Mouse (Mus musculus) stomach, embryonic 15.5 days (tissue): ENCODE data around the gene Pigl. TPM values are rescaled to one million over a fixed set of nuclear protein-coding genes. Genes with fewer than 3 reads are reported as not detected.

Experiments used
- ATAC-seq: fragments of 200-750 bp; cut with Nextera tagmentation; 2 replicates; pipeline ENCODE4 v1.8.0; 2017; ENCODE audit warnings: low read depth, moderate number of reproducible peaks, moderate TSS enrichment; ENCODE audit not compliant: insufficient read depth, low FRiP score
- H3K27ac ChIP-seq: fragments of 300-500 bp; sonication (generic); 2 replicates; pipeline ENCODE4 v1.5.1; 2015; ENCODE audit warnings: mild to moderate bottlenecking, inconsistent platforms
- H3K27me3 ChIP-seq: fragments of 300-500 bp; sonication (generic); replicated peaks from 2 replicates; pipeline ENCODE4 v1.6.1; 2015; ENCODE audit warnings: inconsistent platforms
- H3K36me3 ChIP-seq: fragments of 300-500 bp; sonication (generic); 2 replicates; pipeline ENCODE4 v1.6.1; 2015; ENCODE audit warnings: inconsistent platforms
- H3K4me1 ChIP-seq: fragments of 300-500 bp; sonication (generic); 2 replicates; pipeline ENCODE4 v1.6.1; 2015; ENCODE audit warnings: inconsistent platforms
- H3K4me2 ChIP-seq: fragments of 300-500 bp; sonication (generic); 2 replicates; pipeline ENCODE4 v1.6.1; 2015; ENCODE audit warnings: mild to moderate bottlenecking, inconsistent platforms
- H3K4me3 ChIP-seq: fragments of 300-500 bp; sonication (generic); replicated peaks from 2 replicates; pipeline ENCODE4 v1.5.1; 2015; ENCODE audit warnings: inconsistent platforms
- H3K9ac ChIP-seq: fragments of 300-500 bp; sonication (generic); 2 replicates; pipeline ENCODE4 v1.6.1; 2015; ENCODE audit warnings: inconsistent platforms
- H3K9me3 ChIP-seq: fragments of 300-500 bp; sonication (generic); 2 replicates; pipeline ENCODE4 v1.6.1; 2016; ENCODE audit warnings: inconsistent platforms
- WGBS: fragments of 180-500 bp; shearing (Covaris S2); methylation state at CpG from one replicate; pipeline ENCODE4 v1.1.7; 2015; 5-methylcytosine and 5-hydroxymethylcytosine counted together
- polyA plus RNA-seq: library from polyadenylated mRNA; unstranded; fragments of >200 nt; fragmentation: Nextera tagmentation; extraction: Ambion mirVana; gene quantifications from 2 replicates; pipeline ENCODE4 v1.2.1, GENCODE M21; 2015

The Pigl gene
- polyA plus RNA-seq, 1 experiment from 2014 or later, result 9.4 TPM

DNA sequence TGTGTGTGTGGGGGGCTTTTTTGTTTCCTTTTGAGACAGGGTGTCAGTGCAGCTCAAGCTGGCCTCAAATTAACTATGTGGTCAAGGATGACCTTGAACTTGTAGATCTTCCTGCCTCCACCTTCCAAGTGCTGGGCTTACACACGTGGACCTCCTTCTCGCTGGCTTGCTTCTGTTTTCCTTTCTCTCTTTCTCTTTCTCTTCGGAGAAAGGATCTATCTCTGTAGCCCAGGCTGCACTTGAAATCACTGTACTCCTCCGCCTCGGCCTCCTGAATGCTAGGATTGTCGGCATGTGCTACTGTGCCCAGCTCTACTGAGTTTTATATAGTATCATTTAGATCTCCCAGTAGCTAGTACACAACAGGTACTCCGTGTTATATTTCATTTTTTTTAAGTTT lies 79.3 kb downstream of the Pigl start:
- H3K4me3 ChIP-seq, result no peak overlapping the region; the same call in 1 of the 2 replicates
- no peak overlapping the region for H3K9ac ChIP-seq
- no peaks in the 10 kb centered on the region for H3K36me3 ChIP-seq
- 49% methylated on average over 7 of the region's 7 CpGs for WGBS
- 0 out of 2 replicates have a peak, but pooled peaks cover 3% of the 10 kb centered on the region for H3K4me1 ChIP-seq
- peak overlapping the region; percentile 30; the same call in 1 of the 2 replicates for H3K4me2 ChIP-seq
- no peak overlapping the region for H3K27ac ChIP-seq
- no peaks in the 10 kb centered on the region for H3K9me3 ChIP-seq
- ATAC-seq, result no peak
- no peaks in the 10 kb centered on the region for H3K27me3 ChIP-seq

DNA sequence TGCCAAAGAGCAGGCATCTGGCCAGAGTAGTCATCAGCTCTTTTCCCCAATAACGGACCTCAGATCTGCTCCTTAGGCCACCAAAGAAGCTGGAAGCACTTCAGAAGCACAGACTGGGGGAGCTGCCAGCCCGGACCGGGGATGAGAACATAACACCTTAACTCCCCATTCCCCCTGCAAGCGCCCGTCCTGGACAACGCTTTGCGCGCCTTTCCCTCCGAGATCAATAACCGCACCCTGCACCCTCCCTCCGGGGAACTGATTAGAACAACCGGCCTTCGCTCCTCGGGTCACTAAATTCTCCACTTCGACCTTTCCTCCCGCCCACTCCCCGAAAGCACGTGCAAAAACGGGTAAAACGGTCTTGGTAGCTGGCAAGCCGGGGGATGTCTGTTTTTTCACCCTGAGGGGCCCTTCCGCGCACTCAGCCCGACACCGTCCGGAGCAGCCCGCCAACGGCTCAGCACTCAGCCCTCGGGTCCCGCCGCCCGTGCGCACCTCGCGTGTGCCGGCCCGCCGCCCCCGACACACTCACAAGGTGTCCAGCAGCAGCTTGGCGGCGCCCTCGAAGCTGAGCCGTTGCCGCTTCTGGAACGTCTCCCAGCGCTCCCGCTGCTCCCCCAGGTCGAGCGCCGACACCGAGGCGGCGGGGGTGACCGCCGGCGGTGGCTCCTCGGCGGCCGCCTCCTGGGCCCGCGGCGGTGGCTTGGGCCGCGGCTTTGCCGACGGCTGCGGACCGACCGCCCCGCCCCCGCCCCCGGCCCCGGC lies 80.2 kb downstream of the Pigl start:
- WGBS, result under 1% methylated on average over 52 of the region's 73 CpGs
- peak overlapping the region; percentile 94 for H3K4me2 ChIP-seq
- H3K27me3 ChIP-seq, result no peaks in the 10 kb centered on the region
- ATAC-seq, result peak; percentile 81
- H3K36me3 ChIP-seq, result no peaks in the 10 kb centered on the region
- H3K9me3 ChIP-seq, result no peaks in the 10 kb centered on the region
- peak overlapping the region; percentile 48; the same call in 1 of the 2 replicates for H3K27ac ChIP-seq
- H3K9ac ChIP-seq, result peak overlapping the region; percentile 73
- H3K4me3 ChIP-seq, result peak overlapping the region; percentile 72
- 0 out of 2 replicates have a peak, but pooled peaks cover 3% of the 10 kb centered on the region for H3K4me1 ChIP-seq

DNA sequence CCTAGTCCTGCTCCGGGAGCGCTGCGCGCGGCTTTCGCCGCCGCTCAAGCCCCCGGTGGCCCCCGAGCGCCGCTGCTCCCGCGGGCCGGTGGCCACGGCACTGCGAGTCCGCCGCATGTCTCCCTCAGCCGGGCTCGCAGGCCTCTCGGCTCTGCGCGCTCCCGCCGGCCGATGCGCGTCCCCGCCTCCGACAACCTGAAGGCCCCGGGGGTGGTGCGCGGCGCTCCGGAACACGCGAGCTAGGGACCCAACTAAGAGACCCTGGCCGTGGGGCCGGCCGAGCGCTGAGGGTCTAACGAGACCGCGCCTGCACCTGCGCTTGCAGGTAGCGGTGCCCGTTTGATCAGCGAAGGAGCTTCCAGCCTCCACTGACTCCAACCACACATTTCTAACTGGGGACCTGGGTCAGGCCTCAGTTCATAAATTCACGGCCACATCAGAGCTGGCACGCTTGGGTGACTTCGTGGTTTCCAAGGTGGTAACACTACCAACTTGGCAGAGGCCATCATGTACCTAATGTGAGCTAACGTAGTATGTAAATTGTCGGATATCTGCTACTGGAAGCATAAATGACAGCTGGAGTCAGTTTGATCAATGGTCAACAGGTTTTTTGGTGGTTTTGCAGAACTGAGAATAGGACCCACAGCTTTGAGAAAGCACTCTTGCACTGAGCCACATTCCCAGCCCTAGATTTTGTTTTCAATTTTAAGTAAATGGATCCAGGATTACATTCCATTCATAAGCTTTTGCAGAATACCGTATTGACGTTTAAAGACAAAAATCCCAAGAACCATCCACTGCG lies 81.0 kb downstream of the Pigl start, which contains the start of gene Cenpv:
Gene Cenpv, minus strand, starts transcription at position 173 of the 802 bp plus-strand sequence.
- Histone ChIP-seq H3K9me3 (no peaks in the 10 kb centered on the region), H3K4me3 (peak within 1 kb of the TSS; percentile 72), H3K4me1 (0 out of 2 replicates have a peak, but pooled peaks cover 3% of the 10 kb centered on the region), H3K4me2 (peak within 1 kb of the TSS; percentile 94), H3K9ac (peak within 1 kb of the TSS; percentile 73), H3K36me3 (no peaks in the 10 kb centered on the region), H3K27me3 (no peaks in the 10 kb centered on the region), H3K27ac (peak within 1 kb of the TSS; percentile 48; the same call in 1 of the 2 replicates)
- WGBS, result 7% methylated on average over 46 of the region's 57 CpGs
- ATAC-seq, result peak; percentile 82

GRCm38 (mm10) chr11:62540167-62540566 lies 81.9 kb downstream of the Pigl start:
- H3K9ac ChIP-seq, result no peak overlapping the region
- no peaks in the 10 kb centered on the region for H3K27me3 ChIP-seq
- H3K9me3 ChIP-seq, result no peaks in the 10 kb centered on the region
- 81% methylated on average over 7 of the region's 7 CpGs for WGBS
- no peaks in the 10 kb centered on the region for H3K36me3 ChIP-seq
- ATAC-seq, result no peak
- H3K4me2 ChIP-seq, result no peak overlapping the region
- H3K27ac ChIP-seq, result no peak overlapping the region
- 0 out of 2 replicates have a peak, but pooled peaks cover 3% of the 10 kb centered on the region for H3K4me1 ChIP-seq
- no peak overlapping the region for H3K4me3 ChIP-seq

DNA sequence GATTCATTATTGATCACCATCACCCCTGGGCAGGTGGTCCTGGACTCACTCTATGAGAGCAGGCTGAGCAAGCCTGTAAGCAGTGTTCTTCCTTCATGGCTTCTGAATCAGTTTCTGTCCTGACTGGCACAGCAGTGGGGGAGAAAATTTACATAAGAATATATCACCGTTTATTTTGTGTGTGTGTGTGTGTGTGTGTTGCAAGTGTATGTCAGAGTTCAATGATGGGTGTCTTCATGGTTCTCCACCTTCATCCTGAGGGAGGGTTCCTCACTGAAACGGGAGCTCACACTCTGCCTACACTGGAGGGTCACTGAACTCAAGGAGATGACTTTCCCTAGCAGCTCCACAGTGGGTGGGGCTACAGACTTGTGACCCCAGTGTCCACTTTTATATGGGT lies 82.7 kb downstream of the Pigl start:
- no peaks in the 10 kb centered on the region for H3K36me3 ChIP-seq
- 51% methylated on average over 2 of the region's 2 CpGs for WGBS
- no peak overlapping the region for H3K27ac ChIP-seq
- H3K9me3 ChIP-seq, result no peaks in the 10 kb centered on the region
- no peak for ATAC-seq
- 0 out of 2 replicates have a peak, but pooled peaks cover 3% of the 10 kb centered on the region for H3K4me1 ChIP-seq
- no peak overlapping the region for H3K4me3 ChIP-seq
- H3K4me2 ChIP-seq, result no peak overlapping the region
- H3K27me3 ChIP-seq, result no peaks in the 10 kb centered on the region
- H3K9ac ChIP-seq, result no peak overlapping the region

GRCm38 (mm10) chr11:62541581-62541980 lies 83.3 kb downstream of the Pigl start:
- Histone ChIP-seq H3K9me3 (no peaks in the 10 kb centered on the region), H3K9ac (no peak overlapping the region), H3K4me3 (no peak overlapping the region), H3K4me1 (0 out of 2 replicates have a peak, but pooled peaks cover 3% of the 10 kb centered on the region), H3K27ac (no peak overlapping the region), H3K36me3 (no peaks in the 10 kb centered on the region), H3K27me3 (no peaks in the 10 kb centered on the region), H3K4me2 (no peak overlapping the region)
- no peak for ATAC-seq
- 75% methylated on average over 8 of the region's 8 CpGs for WGBS

DNA sequence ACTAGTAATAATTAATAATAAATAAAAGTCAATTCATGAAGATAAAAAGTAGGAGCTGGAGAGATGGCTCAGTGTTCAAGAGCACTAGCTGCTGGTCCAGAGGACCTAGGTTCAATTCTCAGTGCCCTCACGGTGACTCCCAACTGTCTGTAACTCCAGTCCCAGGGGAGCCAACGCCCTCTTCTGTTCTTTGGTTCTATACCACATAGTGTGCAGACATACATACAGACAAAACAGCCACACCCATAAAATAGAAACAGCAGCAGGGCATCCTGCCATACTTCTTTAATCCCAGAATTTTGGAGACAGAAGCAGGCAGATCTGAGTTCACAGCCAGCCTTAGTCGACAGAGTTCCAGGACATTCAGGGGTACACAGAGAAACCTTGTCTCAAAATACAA lies 85.7 kb downstream of the Pigl start:
- Histone ChIP-seq H3K9me3 (no peaks in the 10 kb centered on the region), H3K9ac (no peak overlapping the region), H3K4me3 (no peak overlapping the region), H3K36me3 (no peaks in the 10 kb centered on the region), H3K27ac (no peak overlapping the region), H3K4me2 (no peak overlapping the region), H3K27me3 (no peaks in the 10 kb centered on the region), H3K4me1 (0 out of 2 replicates have a peak, but pooled peaks cover 3% of the 10 kb centered on the region)
- no peak for ATAC-seq
- WGBS, result 83% methylated on average over 3 of the region's 3 CpGs

DNA sequence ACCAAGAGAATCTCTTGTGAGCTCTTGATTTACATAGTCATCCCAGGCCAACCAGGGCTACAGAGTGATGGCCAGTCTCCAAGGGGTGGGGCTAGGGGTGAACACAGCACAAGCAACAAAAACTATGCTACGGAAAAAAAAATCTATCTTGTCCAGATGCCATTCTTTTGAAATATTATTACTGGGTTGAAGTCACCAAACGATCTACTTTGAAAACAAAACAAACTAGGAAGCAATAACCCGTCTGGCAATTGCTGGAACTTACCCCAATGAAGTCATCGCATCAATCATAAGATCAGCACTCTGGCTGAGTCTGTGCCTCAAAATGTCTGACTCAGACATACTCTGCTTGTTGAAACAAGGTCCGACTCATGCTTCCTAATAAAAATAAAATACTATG lies 91.5 kb downstream of the Pigl start:
- H3K9me3 ChIP-seq, result no peaks in the 10 kb centered on the region
- no peaks in the 10 kb centered on the region for H3K27me3 ChIP-seq
- peak overlapping the region; percentile 70 for H3K4me3 ChIP-seq
- 0 out of 2 replicates have a peak, but pooled peaks cover 3% of the 10 kb centered on the region for H3K36me3 ChIP-seq
- no peak for ATAC-seq
- peak overlapping the region; percentile 63 for H3K4me2 ChIP-seq
- H3K9ac ChIP-seq, result no peak overlapping the region
- 7% methylated on average over 5 of the region's 5 CpGs for WGBS
- H3K4me1 ChIP-seq, result peaks cover 14% of the 10 kb centered on the region
- peak overlapping the region; percentile 100 for H3K27ac ChIP-seq

- Histone ChIP-seq H3K36me3 (0 out of 2 replicates have a peak, but pooled peaks cover 3% of the 10 kb centered on the region), H3K27me3 (no peaks in the 10 kb centered on the region), H3K4me2 (peak overlapping the region; percentile 63), H3K27ac (peak overlapping the region; percentile 100), H3K4me1 (peaks cover 18% of the 10 kb centered on the region), H3K9ac (peak overlapping the region; percentile 87), H3K4me3 (peak overlapping the region; percentile 70), H3K9me3 (no peaks in the 10 kb centered on the region)
- ATAC-seq, result peak; percentile 49
- 0% methylated on average over 11 of the region's 11 CpGs for WGBS
These were observed 92.0 kb downstream of the Pigl start for GRCm38 (mm10) chr11:62550227-62550685.

DNA sequence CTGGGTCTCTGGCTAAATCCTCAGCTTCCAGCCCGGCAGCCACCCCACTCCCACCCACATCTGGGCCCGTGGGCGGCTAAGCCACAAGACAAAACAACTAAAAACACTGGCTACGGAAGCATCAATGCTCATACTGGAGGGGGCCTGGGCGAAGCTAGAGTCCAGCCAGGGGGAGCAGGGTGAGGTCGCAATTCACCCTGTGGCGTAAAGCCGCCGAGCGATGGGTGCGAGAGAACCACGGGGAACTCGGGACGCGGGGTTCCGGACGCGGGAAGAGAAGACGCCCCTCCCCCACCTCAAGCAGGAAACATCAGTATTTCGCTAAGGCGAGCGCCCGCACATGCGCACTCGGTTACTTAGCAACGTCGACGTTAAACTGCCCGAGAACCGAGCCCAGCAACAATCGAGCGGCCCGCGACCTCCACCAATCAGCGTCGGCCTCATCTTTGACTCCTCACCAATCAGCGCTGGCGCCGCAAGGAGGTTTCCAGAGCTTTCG lies 92.5 kb downstream of the Pigl start, which contains the start of gene Ubb:
Gene Ubb, plus strand, starts transcription at position 445 of the 499 bp plus-strand sequence.
- under 1% methylated on average over 40 of the region's 40 CpGs for WGBS

More for the DNA sequence above, 92.5 kb downstream of the Pigl start, which contains the start of gene Ubb:
- Histone ChIP-seq H3K4me3 (peak within 1 kb of the TSS; percentile 70), H3K36me3 (0 out of 2 replicates have a peak, but pooled peaks cover 3% of the 10 kb centered on the region), H3K9me3 (no peaks in the 10 kb centered on the region), H3K9ac (peak within 1 kb of the TSS; percentile 87), H3K27me3 (no peaks in the 10 kb centered on the region), H3K4me1 (peaks cover 21% of the 10 kb centered on the region), H3K4me2 (peak within 1 kb of the TSS; percentile 63), H3K27ac (peak within 1 kb of the TSS; percentile 100)
- peak; percentile 96 for ATAC-seq
